ENCODE assay signal across 8 mouse cellular contexts in genomic region chr15:85878848-85879497, GRCm38 (mm10). TPM values are rescaled to one million over a fixed set of nuclear protein-coding genes. Genes with fewer than 3 reads are reported as not detected.
DNase-seq lines count a peak whose midpoint lies in the region; ATAC-seq and TF ChIP-seq lines count a peak whose summit lies in the region.

TSS of gene Trmu (plus strand) at chr15:85879312.

- ATAC-seq in forebrain, embryonic 12.5 days (ENCODE audit: low FRiP score): peak; percentile 94
- ATAC-seq in heart, postnatal 0 days (ENCODE audit: insufficient read depth, low read depth): peak; percentile 97
- peak; percentile 94 for ATAC-seq in liver, embryonic 16.5 days (ENCODE audit: low read depth)
- ATAC-seq in neural tube, embryonic 13.5 days (ENCODE audit: low read depth): peak; percentile 95

- no peaks in the 10 kb centered on the region for H3K79me2 ChIP-seq in CH12.LX (replicated peaks; ENCODE audit: control insufficient read depth, extremely low read depth, insufficient read depth, poor library complexity, severe bottlenecking)

- no peak for TF ChIP-seq EP300 in CH12.LX (IDR thresholded peaks at IDR 0.05; ENCODE audit: low read length)
- TF ChIP-seq EP300 in heart, postnatal 0 days (IDR thresholded peaks at IDR 0.05; ENCODE audit: low read depth): no peak

- DNase-seq in CH12.LX (ENCODE audit: extremely low read depth): peak; percentile 88
- peak; percentile 80 for DNase-seq in c-Kit-positive CD71-positive TER-119-negative erythroid progenitor cells, embryonic 14.5 days (ENCODE audit: low read depth)
- DNase-seq in heart, postnatal 0 days (ENCODE audit: low spot score): peak; percentile 93
- peak; percentile 90 to 96 for DNase-seq in kidney, postnatal 4 days

- H3K4me2 ChIP-seq in CH12.LX (ENCODE audit: insufficient read depth, low read depth, poor library complexity, severe bottlenecking): peak within 1 kb of the TSS; percentile 94
- peak within 1 kb of the TSS; percentile 89 for H3K4me2 ChIP-seq in forebrain, embryonic 12.5 days
- H3K4me2 ChIP-seq in heart, postnatal 0 days (ENCODE audit: low read depth, low read length): peak within 1 kb of the TSS; percentile 91
- H3K4me2 ChIP-seq in liver, embryonic 16.5 days (ENCODE audit: low read depth, low read length): peak within 1 kb of the TSS; percentile 75
- H3K4me2 ChIP-seq in neural tube, embryonic 13.5 days: peak within 1 kb of the TSS; percentile 91

- H3K9me3 ChIP-seq in CH12.LX (replicated peaks; ENCODE audit: low read length): no peaks in the 10 kb centered on the region
- no peaks in the 10 kb centered on the region for H3K9me3 ChIP-seq in forebrain, embryonic 12.5 days
- no peaks in the 10 kb centered on the region for H3K9me3 ChIP-seq in heart, postnatal 0 days (replicated peaks; ENCODE audit: control insufficient read depth, low read length)
- H3K9me3 ChIP-seq in liver, embryonic 16.5 days (replicated peaks; ENCODE audit: control insufficient read depth, low read length): no peaks in the 10 kb centered on the region
- no peaks in the 10 kb centered on the region for H3K9me3 ChIP-seq in neural tube, embryonic 13.5 days

- TF ChIP-seq POLR2A in CH12.LX (IDR thresholded peaks at IDR 0.05; ENCODE audit: low read depth, low read length): peak; percentile 93
- peak; percentile 53; the same call in 1 of the 2 replicates for TF ChIP-seq POLR2A in testis, adult 2 months (IDR thresholded peaks at IDR 0.05; ENCODE audit: control insufficient read depth, low read depth, low read length)

- peaks cover 39 to 65% of the 10 kb centered on the region in 2 experiments for H3K36me3 ChIP-seq in CH12.LX (replicated peaks in 1 of 2; ENCODE audit: control insufficient read depth in 1 of 2, insufficient read depth in 1 of 2, low read length in 1 of 2)
- peaks cover 50% of the 10 kb centered on the region for H3K36me3 ChIP-seq in forebrain, embryonic 12.5 days (replicated peaks)
- peaks cover 54% of the 10 kb centered on the region for H3K36me3 ChIP-seq in heart, postnatal 0 days (replicated peaks; ENCODE audit: control insufficient read depth, insufficient read depth, low read length)
- peaks cover 20% of the 10 kb centered on the region for H3K36me3 ChIP-seq in liver, embryonic 16.5 days (ENCODE audit: control insufficient read depth, insufficient read depth)
- peaks cover 29% of the 10 kb centered on the region for H3K36me3 ChIP-seq in neural tube, embryonic 13.5 days
- H3K36me3 ChIP-seq in testis, adult 2 months (ENCODE audit: control insufficient read depth, insufficient read depth, low read length): no peaks in the 10 kb centered on the region; the same call in 1 of the 2 replicates

- no peaks in the 10 kb centered on the region for H3K27me3 ChIP-seq in CH12.LX (replicated peaks)
- H3K27me3 ChIP-seq in forebrain, embryonic 12.5 days: no peaks in the 10 kb centered on the region
- no peaks in the 10 kb centered on the region for H3K27me3 ChIP-seq in heart, postnatal 0 days (ENCODE audit: control insufficient read depth, insufficient read depth, low read length)
- no peaks in the 10 kb centered on the region for H3K27me3 ChIP-seq in liver, embryonic 16.5 days (ENCODE audit: control insufficient read depth, insufficient read depth, low read depth, low read length)
- H3K27me3 ChIP-seq in neural tube, embryonic 13.5 days: no peaks in the 10 kb centered on the region
- H3K27me3 ChIP-seq in testis, adult 2 months (ENCODE audit: control insufficient read depth, insufficient read depth, low read length): no peaks in the 10 kb centered on the region

- peak within 1 kb of the TSS; percentile 16 for H3K27ac ChIP-seq in CH12.LX (ENCODE audit: insufficient read depth, low read depth)
- peak within 1 kb of the TSS; percentile 84 for H3K27ac ChIP-seq in forebrain, embryonic 12.5 days
- peak within 1 kb of the TSS; percentile 94 for H3K27ac ChIP-seq in heart, postnatal 0 days (ENCODE audit: low read depth)
- H3K27ac ChIP-seq in liver, embryonic 16.5 days (ENCODE audit: low read length): peak within 1 kb of the TSS; percentile 70
- peak within 1 kb of the TSS; percentile 91 for H3K27ac ChIP-seq in neural tube, embryonic 13.5 days (replicated peaks)
- peak within 1 kb of the TSS; percentile 86 for H3K27ac ChIP-seq in testis, adult 2 months (ENCODE audit: control insufficient read depth, insufficient read depth, low read depth, low read length)

- dilution Hi-C loops in CH12.LX (cut with MboI; ENCODE audit: extremely low pct_ligation_motif_present, extremely low pct_unique_long_range_greater_than_20kb, low sequenced_read_pairs): no loop called here

- peak within 1 kb of the TSS; percentile 80 to 97 (median 86) for H3K4me3 ChIP-seq in CH12.LX (replicated peaks in 1 of 3; ENCODE audit: low read depth in 2 of 3, low read length in 2 of 3, poor library complexity in 1 of 3)
- peak within 1 kb of the TSS; percentile 75 for H3K4me3 ChIP-seq in forebrain, embryonic 12.5 days (replicated peaks)
- H3K4me3 ChIP-seq in heart, postnatal 0 days (ENCODE audit: low read depth, low read length): peak within 1 kb of the TSS; percentile 94
- H3K4me3 ChIP-seq in liver, embryonic 16.5 days (ENCODE audit: low read depth, low read length): peak within 1 kb of the TSS; percentile 78
- H3K4me3 ChIP-seq in neural tube, embryonic 13.5 days: peak within 1 kb of the TSS; percentile 75
- peak within 1 kb of the TSS; percentile 96 for H3K4me3 ChIP-seq in testis, adult 2 months (ENCODE audit: control insufficient read depth, low read depth, low read length)

- peak in 1 of 2 experiments; percentile 79; a peak in 2 of 4 replicates for TF ChIP-seq CTCF in CH12.LX (conservative IDR thresholded peaks at IDR 0.05 in 1 of 2, IDR thresholded peaks at IDR 0.05 in 1 of 2; ENCODE audit: low read depth in 2 of 2, low read length in 2 of 2)
- TF ChIP-seq CTCF in heart, postnatal 0 days (IDR thresholded peaks at IDR 0.05; ENCODE audit: low read depth): peak; percentile 55
- peak; percentile 20; the same call in 1 of the 2 replicates for TF ChIP-seq CTCF in testis, adult 2 months (IDR thresholded peaks at IDR 0.05; ENCODE audit: control insufficient read depth, insufficient read depth, insufficient replicate concordance, low read depth, low read length)

- TF ChIP-seq RAD21 in CH12.LX (IDR thresholded peaks at IDR 0.05; ENCODE audit: low read depth, low read length): peak; percentile 53

- WGBS in forebrain, embryonic 12.5 days: under 1% methylated on average over 50 of the region's 50 CpGs
- WGBS in heart, postnatal 0 days: 1% methylated on average over 44 of the region's 50 CpGs
- WGBS in liver, embryonic 16.5 days (ENCODE audit: insufficient replicate concordance): 1% methylated on average over 47 of the region's 50 CpGs
- 1% methylated on average over 49 of the region's 50 CpGs for WGBS in neural tube, embryonic 13.5 days

- peak within 1 kb of the TSS; percentile 57 for H3K9ac ChIP-seq in CH12.LX (ENCODE audit: insufficient read depth, low read depth)
- peak within 1 kb of the TSS; percentile 85 for H3K9ac ChIP-seq in forebrain, embryonic 12.5 days
- peak within 1 kb of the TSS; percentile 86 for H3K9ac ChIP-seq in heart, postnatal 0 days (replicated peaks; ENCODE audit: low read depth, low read length)
- H3K9ac ChIP-seq in liver, embryonic 16.5 days (ENCODE audit: low read depth, low read length): peak within 1 kb of the TSS; percentile 77
- peak within 1 kb of the TSS; percentile 89 for H3K9ac ChIP-seq in neural tube, embryonic 13.5 days

- H3K4me1 ChIP-seq in CH12.LX (ENCODE audit: control insufficient read depth in 1 of 2, insufficient read depth in 2 of 2): peaks cover 4 to 15% of the 10 kb centered on the region in 2 experiments
- H3K4me1 ChIP-seq in forebrain, embryonic 12.5 days: peaks cover 24% of the 10 kb centered on the region
- 0 out of 2 replicates have a peak, but pooled peaks cover 11% of the 10 kb centered on the region for H3K4me1 ChIP-seq in heart, postnatal 0 days (ENCODE audit: control insufficient read depth, insufficient read depth)
- H3K4me1 ChIP-seq in liver, embryonic 16.5 days (ENCODE audit: control insufficient read depth, low read depth, low read length): peaks cover 14% of the 10 kb centered on the region
- H3K4me1 ChIP-seq in neural tube, embryonic 13.5 days (replicated peaks): peaks cover 26% of the 10 kb centered on the region
- H3K4me1 ChIP-seq in testis, adult 2 months (ENCODE audit: control insufficient read depth, insufficient read depth, low read length): peaks cover 4% of the 10 kb centered on the region

- in situ Hi-C loops in CH12.LX (cut with MboI; ENCODE audit: low pct_ligation_motif_present, low pct_unique_long_range_greater_than_20kb, low sequenced_read_pairs): no loop called here

TF ChIP-seq in CH12.LX, 34 proteins besides CTCF, POLR2A, EP300 and RAD21 (continues in another document):
- TF ChIP-seq CHD2 (IDR thresholded peaks at IDR 0.05; ENCODE audit: low read length) (peak; percentile 21; the same call in 1 of the 2 replicates), POLR2AphosphoS2 (IDR thresholded peaks at IDR 0.05; ENCODE audit: low read depth, low read length) (no peak), HCFC1 (IDR thresholded peaks at IDR 0.05; ENCODE audit: low read depth, low read length) (peak; percentile 83), MAZ (IDR thresholded peaks at IDR 0.05; ENCODE audit: low read depth, low read length) (peak; percentile 92), MAX (IDR thresholded peaks at IDR 0.05; ENCODE audit: low read length) (peak; percentile 74), SMC3 (IDR thresholded peaks at IDR 0.05; ENCODE audit: low read depth, low read length) (peak; percentile 72), ZKSCAN1 (IDR thresholded peaks at IDR 0.05; ENCODE audit: borderline replicate concordance, low read depth, low read length) (no peak), ETS1 (conservative IDR thresholded peaks at IDR 0.05; ENCODE audit: low read depth, low read length) (no peak), JUN (IDR thresholded peaks at IDR 0.05; ENCODE audit: insufficient read depth, low read depth, low read length) (no peak), TBP (conservative IDR thresholded peaks at IDR 0.05; ENCODE audit: low read depth, low read length) (no peak), UBTF (IDR thresholded peaks at IDR 0.05; ENCODE audit: low read depth, low read length) (0 out of 2 replicates have a peak, but pooled peaks have one; percentile 39), RCOR1 (conservative IDR thresholded peaks at IDR 0.05; ENCODE audit: low read depth, low read length) (no peak)

RNA-seq across cellular contexts. Expression of gene Trmu, which starts in this region (rescaled TPM):
- 24.9 and 29.0 TPM in 2 replicates for total RNA-seq in CH12.LX (2012; rRNA removed)
- total RNA-seq in CH12.LX (2014; rRNA removed): 20.2 and 26.4 TPM in 2 replicates
- polyA plus RNA-seq in CH12.LX (2012; ENCODE audit: insufficient read length, low read depth): 26.4 and 34.7 TPM in 2 replicates
- 43.2 and 48.0 TPM in 2 replicates for polyA plus RNA-seq in forebrain, embryonic 12.5 days (2016; fragmentation: Nextera tagmentation; extraction: Ambion mirVana)
- 20.3 and 35.0 TPM in 2 replicates for total RNA-seq in heart, postnatal 0 days (2014; rRNA removed; ENCODE audit: low replicate concordance)
- polyA plus RNA-seq in heart, postnatal 0 days (2015; fragmentation: Nextera tagmentation; extraction: Ambion mirVana): 34.3 and 35.4 TPM in 2 replicates
- 15.4 and 15.5 TPM in 2 replicates for polyA plus RNA-seq in liver, embryonic 16.5 days (2015; fragmentation: Nextera tagmentation; extraction: Ambion mirVana)
- 43.3 and 45.8 TPM in 2 replicates for polyA plus RNA-seq in neural tube, embryonic 13.5 days (2015; fragmentation: Nextera tagmentation; extraction: Ambion mirVana)
- 20.1 TPM in 2 replicates for polyA plus RNA-seq in testis, adult 2 months (2012; rRNA removed)

Comparison
In these comparisons a context has a peak if more than half of its experiments do, and no peak if none do; other contexts are left out.
1. Peak in every context shown above with its lines: DNase-seq, ATAC-seq, H3K4me3 ChIP-seq and H3K27ac ChIP-seq.
2. H3K27ac ChIP-seq: peak in every context shown above with its lines; median percentile 94 in heart, postnatal 0 days; 91 in neural tube, embryonic 13.5 days; 86 in testis, adult 2 months; 84 in forebrain, embryonic 12.5 days; 70 in liver, embryonic 16.5 days; 16 in CH12.LX.